Mouse (Mus musculus) hindbrain, embryonic 13.5 days (tissue): Measurements from ENCODE around the gene Ube3b. TPM values are rescaled to one million over a fixed set of nuclear protein-coding genes. Genes with fewer than 3 reads are reported as not detected.

Source experiments
- ATAC-seq: fragments of 200-750 bp; cut with Nextera tagmentation; 2 replicates; pipeline ENCODE4 v1.8.0; 2017; ENCODE audit warnings: moderate TSS enrichment; ENCODE audit not compliant: low FRiP score
- H3K27ac ChIP-seq: fragments of 300-500 bp; sonication (generic); 2 replicates; pipeline ENCODE4 v1.5.1; 2015; ENCODE audit warnings: inconsistent platforms, mild to moderate bottlenecking, moderate library complexity
- H3K27me3 ChIP-seq: fragments of 300-500 bp; sonication (generic); 2 replicates; pipeline ENCODE4 v1.6.1; 2015; ENCODE audit warnings: mild to moderate bottlenecking, inconsistent platforms
- H3K36me3 ChIP-seq: fragments of 300-500 bp; sonication (generic); 2 replicates; pipeline ENCODE4 v1.6.1; 2015; ENCODE audit warnings: mild to moderate bottlenecking, inconsistent platforms
- H3K4me1 ChIP-seq: fragments of 300-500 bp; sonication (generic); replicated peaks from 2 replicates; pipeline ENCODE4 v1.6.1; 2015; ENCODE audit warnings: inconsistent platforms
- H3K4me2 ChIP-seq: fragments of 300-500 bp; sonication (generic); 2 replicates; pipeline ENCODE4 v1.6.1; 2015; ENCODE audit warnings: inconsistent platforms, mild to moderate bottlenecking, moderate library complexity
- H3K4me3 ChIP-seq: fragments of 300-500 bp; sonication (generic); 2 replicates; pipeline ENCODE4 v1.5.1; 2015; ENCODE audit warnings: mild to moderate bottlenecking, inconsistent platforms
- H3K9ac ChIP-seq: fragments of 300-500 bp; sonication (generic); 2 replicates; pipeline ENCODE4 v1.6.1; 2015; ENCODE audit warnings: mild to moderate bottlenecking, inconsistent platforms
- H3K9me3 ChIP-seq: fragments of 300-500 bp; sonication (generic); 2 replicates; pipeline ENCODE4 v1.6.1; 2016; ENCODE audit warnings: inconsistent platforms
- WGBS: fragments of 180-500 bp; shearing (Covaris S2); methylation state at CpG from one replicate; pipeline ENCODE4 v1.1.7; 2015; 5-methylcytosine and 5-hydroxymethylcytosine counted together
- polyA plus RNA-seq: library from polyadenylated mRNA; unstranded; fragments of >200 nt; fragmentation: Nextera tagmentation; extraction: Ambion mirVana; gene quantifications from 2 replicates; pipeline ENCODE4 v1.2.1, GENCODE M21; 2015

Ube3b gene
- polyA plus RNA-seq, 1 experiment from 2014 or later: 41.6 TPM

GRCm38 (mm10) chr5:114378177-114378920, 2.1 kb upstream of the Ube3b start:
- H3K27ac ChIP-seq: no peak overlapping the region
- 69% methylated on average over 10 of the region's 10 CpGs for WGBS
- no peaks in the 10 kb centered on the region for H3K27me3 ChIP-seq
- peaks cover 22% of the 10 kb centered on the region for H3K36me3 ChIP-seq
- H3K4me1 ChIP-seq: peaks cover 80% of the 10 kb centered on the region
- ATAC-seq: no peak
- peak overlapping the region; percentile 91 for H3K4me2 ChIP-seq
- H3K9me3 ChIP-seq: no peaks in the 10 kb centered on the region
- peak overlapping the region; percentile 83 for H3K4me3 ChIP-seq
- peak overlapping the region; percentile 96; the same call in 1 of the 2 replicates for H3K9ac ChIP-seq

DNA sequence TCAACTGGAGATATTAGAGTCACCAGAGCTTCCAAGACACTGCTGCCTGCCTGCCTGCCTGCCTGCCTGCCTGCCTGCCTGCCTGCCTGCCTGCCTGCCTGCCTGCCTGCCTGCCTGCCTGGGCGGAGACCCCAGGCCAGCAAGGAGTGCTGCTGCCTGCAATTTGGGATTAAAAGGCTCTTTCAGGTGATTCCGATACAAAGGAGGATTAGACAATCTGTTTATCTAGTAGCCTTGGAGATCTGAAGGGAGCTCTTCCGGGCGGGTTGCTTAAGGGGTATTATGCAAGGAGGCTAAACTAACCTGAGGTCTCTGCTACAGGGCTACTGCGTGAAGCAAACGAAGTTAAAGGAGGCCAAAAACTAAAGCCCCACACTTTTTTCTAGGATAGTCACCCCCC, 1.5 kb upstream of the Ube3b start:
- no peaks in the 10 kb centered on the region for H3K27me3 ChIP-seq
- H3K9me3 ChIP-seq: no peaks in the 10 kb centered on the region
- H3K4me1 ChIP-seq: peaks cover 77% of the 10 kb centered on the region
- WGBS: 45% methylated on average over 6 of the region's 6 CpGs
- no peak for ATAC-seq
- peak overlapping the region; percentile 94; the same call in 1 of the 2 replicates for H3K27ac ChIP-seq
- peaks cover 16% of the 10 kb centered on the region for H3K36me3 ChIP-seq
- H3K9ac ChIP-seq: peak overlapping the region; percentile 96
- peak overlapping the region; percentile 83 for H3K4me3 ChIP-seq
- peak overlapping the region; percentile 91 for H3K4me2 ChIP-seq

- Histone ChIP-seq H3K9ac (peak overlapping the region; percentile 96), H3K36me3 (peaks cover 14% of the 10 kb centered on the region), H3K4me1 (peaks cover 71% of the 10 kb centered on the region), H3K9me3 (no peaks in the 10 kb centered on the region), H3K27me3 (no peaks in the 10 kb centered on the region), H3K4me3 (peak overlapping the region; percentile 83), H3K4me2 (peak overlapping the region; percentile 91), H3K27ac (peak overlapping the region; percentile 94)
- peak; percentile 50; the same call in 1 of the 2 replicates for ATAC-seq
- WGBS: 4% methylated on average over 20 of the region's 20 CpGs
These were observed 644 bp upstream of the Ube3b start for GRCm38 (mm10) chr5:114379763-114380162.

- no peak; the same call in 1 of the 2 replicates for ATAC-seq
- under 1% methylated on average over 18 of the region's 18 CpGs for WGBS
- H3K4me1 ChIP-seq: peaks cover 58% of the 10 kb centered on the region
These were observed 575 bp downstream of the Ube3b start for GRCm38 (mm10) chr5:114381013-114381351.

DNA sequence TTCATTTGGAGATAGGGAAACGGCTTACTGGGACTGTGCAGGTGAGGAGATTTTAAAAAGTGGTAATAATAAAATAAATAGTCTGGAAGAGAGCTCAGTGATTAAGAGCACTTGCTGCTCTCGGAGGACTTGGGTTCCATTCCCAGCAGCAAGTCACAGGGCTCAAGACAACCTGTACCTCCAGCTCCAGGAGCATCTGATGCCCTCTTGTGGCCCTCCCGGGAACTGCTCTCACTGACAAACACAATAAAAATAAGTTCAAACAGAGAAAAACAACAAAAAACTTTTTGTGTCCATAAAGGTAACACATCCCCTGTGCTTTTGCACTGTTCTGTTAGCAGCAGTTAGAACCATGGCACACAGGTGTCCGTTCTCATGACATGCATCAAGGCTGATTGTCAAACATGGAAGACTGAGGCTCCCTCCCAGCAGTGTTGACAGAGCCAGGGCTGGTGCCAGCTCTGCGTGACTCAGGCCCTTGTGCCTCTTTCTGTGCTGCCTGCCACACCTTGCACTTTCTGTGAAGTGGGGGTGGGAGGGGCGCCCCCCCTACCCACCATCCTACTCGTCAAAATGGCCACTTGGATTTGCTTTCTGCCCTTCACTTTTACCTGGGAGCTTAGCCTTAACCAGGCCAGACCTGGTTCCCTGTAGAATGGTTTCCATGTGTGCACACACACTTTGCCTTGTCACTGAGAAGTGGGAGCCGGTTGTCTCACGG, 2.9 kb downstream of the Ube3b start:
- no peak overlapping the region for H3K9ac ChIP-seq
- 78% methylated on average over 9 of the region's 9 CpGs for WGBS
- no peak overlapping the region for H3K4me3 ChIP-seq
- no peak for ATAC-seq
- H3K4me1 ChIP-seq: peaks cover 35% of the 10 kb centered on the region
- no peaks in the 10 kb centered on the region for H3K9me3 ChIP-seq
- H3K27me3 ChIP-seq: no peaks in the 10 kb centered on the region
- H3K36me3 ChIP-seq: peaks cover 41% of the 10 kb centered on the region
- H3K4me2 ChIP-seq: no peak overlapping the region
- H3K27ac ChIP-seq: no peak overlapping the region

More at GRCm38 (mm10) chr5:114381013-114381351, 575 bp downstream of the Ube3b start:
- Histone ChIP-seq H3K4me2 (peak overlapping the region; percentile 91), H3K9me3 (no peaks in the 10 kb centered on the region), H3K36me3 (peaks cover 18% of the 10 kb centered on the region), H3K4me3 (peak overlapping the region; percentile 83), H3K9ac (peak overlapping the region; percentile 96), H3K27ac (peak overlapping the region; percentile 94), H3K27me3 (no peaks in the 10 kb centered on the region)

- Histone ChIP-seq H3K4me2 (no peak overlapping the region), H3K36me3 (peaks cover 52% of the 10 kb centered on the region), H3K27me3 (no peaks in the 10 kb centered on the region), H3K4me1 (peaks cover 24% of the 10 kb centered on the region), H3K9ac (no peak overlapping the region), H3K9me3 (no peaks in the 10 kb centered on the region), H3K27ac (no peak overlapping the region), H3K4me3 (no peak overlapping the region)
- 94% methylated on average over 8 of the region's 8 CpGs for WGBS
- ATAC-seq: no peak
These were observed 4.0 kb downstream of the Ube3b start for GRCm38 (mm10) chr5:114384448-114384847.

GRCm38 (mm10) chr5:114393169-114393568, 12.8 kb downstream of the Ube3b start:
- Histone ChIP-seq H3K4me3 (no peak overlapping the region), H3K4me2 (no peak overlapping the region), H3K4me1 (no peaks in the 10 kb centered on the region), H3K27me3 (no peaks in the 10 kb centered on the region), H3K9ac (no peak overlapping the region), H3K27ac (no peak overlapping the region), H3K9me3 (no peaks in the 10 kb centered on the region), H3K36me3 (peaks cover 100% of the 10 kb centered on the region)
- WGBS: 91% methylated on average over 9 of the region's 9 CpGs
- ATAC-seq: no peak

GRCm38 (mm10) chr5:114406592-114406991, 26.2 kb downstream of the Ube3b start:
- H3K4me2 ChIP-seq: no peak overlapping the region
- H3K9me3 ChIP-seq: no peaks in the 10 kb centered on the region
- no peak overlapping the region for H3K27ac ChIP-seq
- no peak for ATAC-seq
- H3K36me3 ChIP-seq: peaks cover 100% of the 10 kb centered on the region
- H3K9ac ChIP-seq: no peak overlapping the region
- H3K27me3 ChIP-seq: no peaks in the 10 kb centered on the region
- no peak overlapping the region for H3K4me3 ChIP-seq
- H3K4me1 ChIP-seq: no peaks in the 10 kb centered on the region
- WGBS: 95% methylated on average over 14 of the region's 14 CpGs

GRCm38 (mm10) chr5:114407269-114407668, 26.9 kb downstream of the Ube3b start:
- H3K27ac ChIP-seq: no peak overlapping the region; the same call in 1 of the 2 replicates
- no peaks in the 10 kb centered on the region for H3K4me1 ChIP-seq
- no peaks in the 10 kb centered on the region for H3K27me3 ChIP-seq
- WGBS: 82% methylated on average over 10 of the region's 10 CpGs
- H3K9ac ChIP-seq: no peak overlapping the region
- no peak for ATAC-seq
- no peak overlapping the region for H3K4me3 ChIP-seq
- H3K36me3 ChIP-seq: peaks cover 100% of the 10 kb centered on the region
- no peak overlapping the region for H3K4me2 ChIP-seq
- H3K9me3 ChIP-seq: no peaks in the 10 kb centered on the region

GRCm38 (mm10) chr5:114407810-114408209, 27.4 kb downstream of the Ube3b start:
- Histone ChIP-seq H3K9ac (no peak overlapping the region), H3K4me3 (no peak overlapping the region), H3K4me2 (no peak overlapping the region), H3K9me3 (no peaks in the 10 kb centered on the region), H3K36me3 (peaks cover 100% of the 10 kb centered on the region), H3K27ac (no peak overlapping the region), H3K4me1 (no peaks in the 10 kb centered on the region), H3K27me3 (no peaks in the 10 kb centered on the region)
- no peak for ATAC-seq
- 92% methylated on average over 9 of the region's 9 CpGs for WGBS

- H3K27ac ChIP-seq: no peak overlapping the region
- H3K9ac ChIP-seq: no peak overlapping the region
- H3K36me3 ChIP-seq: peaks cover 100% of the 10 kb centered on the region
- H3K9me3 ChIP-seq: no peaks in the 10 kb centered on the region
- no peak overlapping the region for H3K4me3 ChIP-seq
- no peak for ATAC-seq
- H3K27me3 ChIP-seq: no peaks in the 10 kb centered on the region
- no peak overlapping the region for H3K4me2 ChIP-seq
- H3K4me1 ChIP-seq: no peaks in the 10 kb centered on the region
- 96% methylated on average over 11 of the region's 11 CpGs for WGBS
These were observed 28.4 kb downstream of the Ube3b start for GRCm38 (mm10) chr5:114408846-114409245.

- no peak overlapping the region for H3K4me3 ChIP-seq
- WGBS: 93% methylated on average over 13 of the region's 13 CpGs
These were observed 30.0 kb downstream of the Ube3b start for GRCm38 (mm10) chr5:114410429-114410828.

More at GRCm38 (mm10) chr5:114410429-114410828, 30.0 kb downstream of the Ube3b start:
- Histone ChIP-seq H3K4me1 (no peaks in the 10 kb centered on the region), H3K27me3 (no peaks in the 10 kb centered on the region), H3K36me3 (peaks cover 100% of the 10 kb centered on the region), H3K9ac (no peak overlapping the region), H3K4me2 (no peak overlapping the region), H3K9me3 (no peaks in the 10 kb centered on the region), H3K27ac (no peak overlapping the region)
- no peak for ATAC-seq
